Mouse (Mus musculus) kidney, postnatal 0 days (tissue): ENCODE measurements at regions not wholly inside any gene's neighbourhood (a gene's known extent, or its start where the extent isn't known, plus 50 kb on each side); places are given as distances from the start of the nearest gene placed in this dataset.

Experiments used
- ATAC-seq: fragments of 200-750 bp; cut with Nextera tagmentation; replicated peaks from 2 replicates; pipeline ENCODE4 v1.8.0; 2017; ENCODE audit warnings: low read depth, moderate number of reproducible peaks, moderate TSS enrichment, moderate library complexity; ENCODE audit not compliant: low FRiP score
- DNase-seq: peaks from one replicate; pipeline ENCODE4 v3.0.0-alpha.2; 2016; ENCODE audit warnings: low spot score
- H3K27ac ChIP-seq: fragments of 300-500 bp; sonication (generic); 2 replicates; pipeline ENCODE4 v1.5.1; 2014; ENCODE audit warnings: mild to moderate bottlenecking
- H3K27me3 ChIP-seq: fragments of 300-500 bp; sonication (generic); 2 replicates; pipeline ENCODE4 v1.6.1; 2014; ENCODE audit warnings: low read length, mixed read lengths; ENCODE audit not compliant: insufficient read depth
- H3K36me3 ChIP-seq: fragments of 300-500 bp; sonication (generic); 2 replicates; pipeline ENCODE4 v1.6.1; 2014; ENCODE audit warnings: low read length, mixed read lengths; ENCODE audit not compliant: insufficient read depth
- H3K4me1 ChIP-seq: fragments of 300-500 bp; sonication (generic); replicated peaks from 2 replicates; pipeline ENCODE4 v1.6.1; 2014; ENCODE audit warnings: antibody characterized with exemption, low read length, mixed read lengths; ENCODE audit not compliant: insufficient read depth
- H3K4me2 ChIP-seq: fragments of 300-500 bp; sonication (generic); 2 replicates; pipeline ENCODE4 v1.6.1; 2014; ENCODE audit warnings: mild to moderate bottlenecking, low read length, moderate library complexity, mixed read lengths
- H3K4me3 ChIP-seq: fragments of 300-500 bp; sonication (generic); replicated peaks from 2 replicates; pipeline ENCODE4 v1.5.1; 2014; ENCODE audit warnings: low read depth, low read length
- H3K9ac ChIP-seq: fragments of 300-500 bp; sonication (generic); 2 replicates; pipeline ENCODE4 v1.6.1; 2014; ENCODE audit warnings: low read depth, low read length
- H3K9me3 ChIP-seq: fragments of 300-500 bp; sonication (generic); replicated peaks from 2 replicates; pipeline ENCODE4 v1.6.1; 2016; ENCODE audit warnings: low read length, inconsistent platforms, mixed read lengths
- CTCF ChIP-seq: IDR thresholded peaks from 2 replicates; pipeline ENCODE4 v1.5.1; 2016; ENCODE audit warnings: antibody characterized with exemption, low read depth, mild to moderate bottlenecking, moderate library complexity
- WGBS: fragments of 180-500 bp; shearing (Covaris S2); extraction: QIAGEN DNeasy Blood & Tissue Kit; methylation state at CpG from one replicate; pipeline ENCODE4 v1.1.7; 2014; 5-methylcytosine and 5-hydroxymethylcytosine counted together

DNA sequence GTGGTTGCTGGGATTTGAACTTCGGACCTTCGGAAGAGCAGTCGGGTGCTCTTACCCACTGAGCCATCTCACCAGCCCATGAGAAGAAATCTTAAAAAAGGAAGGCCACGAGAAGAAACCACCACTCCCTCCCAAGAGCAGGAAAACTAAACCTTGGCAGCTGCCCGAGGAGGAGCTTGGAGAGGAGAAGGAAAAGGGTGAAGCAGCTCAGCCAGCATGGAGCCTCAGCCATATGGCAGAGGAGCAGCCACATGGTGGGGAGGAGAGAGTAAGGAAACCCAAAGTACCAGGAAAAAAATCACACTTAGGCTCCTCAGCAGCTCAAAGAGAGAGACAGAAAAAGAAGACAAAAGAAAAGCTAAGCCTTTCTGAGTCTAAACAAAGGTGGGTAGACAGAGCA is 210.3 kb downstream of the Gm10260 start:
- Histone ChIP-seq H3K36me3 (no peaks in the 10 kb centered on the region), H3K27me3 (no peaks in the 10 kb centered on the region), H3K4me2 (no peak overlapping the region), H3K27ac (no peak overlapping the region), H3K9ac (no peak overlapping the region), H3K4me3 (no peak overlapping the region), H3K4me1 (peaks cover 12% of the 10 kb centered on the region; the same call in 1 of the 2 replicates), H3K9me3 (no peaks in the 10 kb centered on the region)
- no peak for TF ChIP-seq CTCF
- DNase-seq (no peak), ATAC-seq (no peak)
- WGBS, result 83% methylated on average over 5 of the region's 5 CpGs

DNA sequence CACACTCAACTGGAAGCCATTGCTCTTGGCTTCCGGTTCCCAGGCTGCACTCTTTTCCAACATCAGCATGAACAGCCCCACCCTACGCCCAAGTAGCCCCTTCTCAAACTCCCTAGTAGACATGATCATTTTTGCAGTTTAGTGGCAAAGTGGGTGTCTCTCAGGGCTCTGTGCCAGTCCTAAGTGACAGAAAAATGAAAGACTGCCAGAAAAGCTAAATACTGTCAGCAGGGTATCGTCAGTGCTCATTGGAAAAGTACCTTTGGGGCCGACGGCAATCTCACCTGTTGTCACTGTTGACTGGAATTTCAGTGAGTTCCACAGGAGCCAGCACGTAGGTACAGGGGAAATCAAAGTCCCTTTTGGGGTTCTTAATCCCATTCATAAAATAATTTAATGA is 211.0 kb downstream of the Gm10260 start:
- no peak for TF ChIP-seq CTCF
- H3K4me2 ChIP-seq, result no peak overlapping the region
- ATAC-seq (no peak), DNase-seq (no peak)
- no peak overlapping the region for H3K4me3 ChIP-seq
- no peak overlapping the region for H3K9ac ChIP-seq
- H3K27ac ChIP-seq, result peak overlapping the region; percentile 87
- H3K4me1 ChIP-seq, result peaks cover 12% of the 10 kb centered on the region; the same call in 1 of the 2 replicates
- no peaks in the 10 kb centered on the region for H3K9me3 ChIP-seq
- 92% methylated on average over 6 of the region's 6 CpGs for WGBS
- H3K36me3 ChIP-seq, result no peaks in the 10 kb centered on the region
- no peaks in the 10 kb centered on the region for H3K27me3 ChIP-seq

DNA sequence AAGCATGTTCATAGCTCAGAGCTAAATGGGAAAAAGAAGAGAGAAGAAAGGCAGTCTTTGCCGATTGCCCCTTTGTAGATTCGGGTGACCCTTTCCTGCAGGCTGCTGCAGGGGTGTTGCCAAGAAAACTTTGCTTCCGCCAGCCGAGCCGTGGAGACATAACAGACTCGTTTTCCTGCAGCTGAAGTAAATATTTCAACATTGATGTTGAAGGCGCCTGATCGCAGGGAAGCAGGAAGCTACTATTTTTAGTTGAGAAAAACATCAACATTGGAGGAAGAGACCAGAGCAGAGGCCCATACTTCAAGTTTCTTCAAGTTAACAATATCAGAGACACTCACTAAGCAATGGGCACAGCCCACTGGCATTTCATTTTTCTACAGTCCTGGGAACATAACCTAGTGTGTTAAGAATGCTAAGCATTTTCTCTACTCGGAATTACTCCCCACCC is 211.9 kb downstream of the Gm10260 start:
- Histone ChIP-seq H3K4me2 (no peak overlapping the region), H3K27ac (peak overlapping the region; percentile 87), H3K36me3 (no peaks in the 10 kb centered on the region), H3K27me3 (no peaks in the 10 kb centered on the region), H3K9me3 (no peaks in the 10 kb centered on the region), H3K9ac (no peak overlapping the region), H3K4me1 (peaks cover 12% of the 10 kb centered on the region; the same call in 1 of the 2 replicates), H3K4me3 (no peak overlapping the region)
- TF ChIP-seq CTCF, result no peak
- WGBS, result 16% methylated on average over 9 of the region's 9 CpGs
- DNase-seq (peak; percentile 90), ATAC-seq (no peak)

DNA sequence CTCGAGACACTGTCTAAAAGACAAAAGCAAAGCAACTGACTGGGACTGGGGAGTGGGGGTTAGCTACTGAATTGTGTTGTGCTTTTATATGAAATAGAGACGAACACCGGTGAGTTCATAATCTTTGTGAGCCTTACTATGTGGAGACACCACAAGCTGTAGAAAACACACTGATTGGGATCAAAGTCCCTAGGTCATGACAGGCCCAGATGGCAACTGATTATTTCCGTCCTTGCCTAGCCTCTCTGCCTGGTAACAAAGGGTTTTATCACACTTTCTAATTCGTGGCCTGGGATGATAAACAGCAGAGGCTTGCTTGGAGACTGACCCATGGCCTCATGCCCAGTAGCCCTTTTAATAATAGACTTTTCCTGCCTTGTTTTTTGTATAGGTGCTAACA is 213.5 kb downstream of the Gm10260 start:
- 56% methylated on average over 5 of the region's 5 CpGs for WGBS
- H3K36me3 ChIP-seq, result no peaks in the 10 kb centered on the region
- no peak overlapping the region for H3K9ac ChIP-seq
- TF ChIP-seq CTCF, result no peak
- H3K4me2 ChIP-seq, result no peak overlapping the region
- H3K9me3 ChIP-seq, result no peaks in the 10 kb centered on the region
- DNase-seq (no peak), ATAC-seq (no peak)
- no peak overlapping the region for H3K4me3 ChIP-seq
- H3K4me1 ChIP-seq, result peaks cover 12% of the 10 kb centered on the region; the same call in 1 of the 2 replicates
- no peak overlapping the region for H3K27ac ChIP-seq
- H3K27me3 ChIP-seq, result no peaks in the 10 kb centered on the region

DNA sequence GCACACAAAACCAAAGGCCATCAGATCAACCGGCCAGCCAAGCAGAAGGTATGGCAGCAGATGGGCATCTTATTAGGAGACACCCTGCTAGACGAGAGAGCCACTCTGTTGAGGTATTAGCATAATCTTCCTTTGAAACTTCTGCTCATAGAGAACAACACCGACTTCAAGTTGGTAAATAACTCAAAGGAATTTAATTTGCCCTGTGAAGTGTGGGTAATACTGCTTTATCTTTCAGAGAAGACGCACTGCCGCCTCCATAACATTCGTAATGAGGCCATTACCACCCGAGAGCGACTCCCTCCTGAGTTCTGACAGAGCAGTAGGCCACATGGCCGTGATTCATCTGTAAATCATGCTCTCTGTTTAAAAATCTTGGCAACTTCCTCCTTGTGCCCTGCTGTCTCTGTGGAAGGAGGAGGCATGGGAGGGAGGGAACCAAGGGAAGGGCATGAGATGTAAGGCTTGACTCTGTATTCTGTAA is 214.4 kb downstream of the Gm10260 start:
- WGBS, result 44% methylated on average over 9 of the region's 9 CpGs
- H3K27ac ChIP-seq, result no peak overlapping the region
- H3K9ac ChIP-seq, result no peak overlapping the region
- DNase-seq (no peak), ATAC-seq (no peak)
- H3K9me3 ChIP-seq, result no peaks in the 10 kb centered on the region
- H3K36me3 ChIP-seq, result no peaks in the 10 kb centered on the region
- no peak overlapping the region for H3K4me2 ChIP-seq
- H3K27me3 ChIP-seq, result no peaks in the 10 kb centered on the region
- TF ChIP-seq CTCF, result no peak
- peaks cover 12% of the 10 kb centered on the region; the same call in 1 of the 2 replicates for H3K4me1 ChIP-seq
- no peak overlapping the region for H3K4me3 ChIP-seq

DNA sequence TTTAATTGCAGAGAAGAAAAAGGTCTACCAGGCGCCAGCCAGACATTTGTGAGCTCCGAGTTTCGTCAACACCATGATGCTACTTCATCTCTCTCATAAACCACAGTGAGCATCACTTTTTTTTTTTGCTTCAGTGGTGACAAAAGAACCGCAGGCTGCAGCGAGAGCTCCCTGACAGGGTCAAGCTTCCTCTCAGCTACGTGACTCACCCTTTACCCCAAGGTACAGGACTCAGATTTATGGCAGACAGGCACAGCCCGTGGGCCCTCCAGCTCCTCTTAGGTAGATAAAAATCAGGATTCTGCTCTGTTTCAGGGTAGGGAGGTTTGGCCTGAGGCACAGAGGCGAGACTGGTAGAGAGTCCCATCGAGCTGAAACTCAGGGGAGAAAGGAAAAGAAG is 220.7 kb downstream of the Gm10260 start:
- WGBS, result 33% methylated on average over 9 of the region's 9 CpGs
- Histone ChIP-seq H3K27me3 (no peaks in the 10 kb centered on the region), H3K36me3 (no peaks in the 10 kb centered on the region), H3K4me3 (no peak overlapping the region), H3K9ac (no peak overlapping the region), H3K4me1 (no peaks in the 10 kb centered on the region), H3K27ac (no peak overlapping the region), H3K9me3 (no peaks in the 10 kb centered on the region), H3K4me2 (no peak overlapping the region)
- TF ChIP-seq CTCF, result no peak
- DNase-seq (no peak), ATAC-seq (no peak)

DNA sequence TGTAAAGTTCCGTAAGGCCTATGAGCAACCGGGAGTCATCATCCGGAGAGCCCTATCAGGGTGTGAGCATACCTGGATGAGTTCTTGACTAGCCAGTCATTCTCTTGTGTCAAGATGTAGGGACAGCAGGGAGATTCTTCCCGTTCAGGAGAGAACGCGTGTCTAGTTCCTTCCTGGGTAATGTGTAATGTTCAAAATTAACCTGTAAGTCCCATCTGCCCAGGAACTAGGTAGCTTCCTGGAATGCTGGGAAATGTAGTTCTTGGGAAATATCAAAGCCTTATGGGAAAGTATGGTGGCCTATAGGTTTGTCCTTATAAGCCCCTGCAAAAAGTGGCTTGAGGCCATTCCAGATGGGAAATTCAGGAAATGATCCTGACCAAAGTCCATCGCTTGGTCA is 222.0 kb downstream of the Gm10260 start:
- no peak for ATAC-seq
- H3K9me3 ChIP-seq, result no peaks in the 10 kb centered on the region

More for the DNA sequence above, 222.0 kb downstream of the Gm10260 start:
- Histone ChIP-seq H3K4me1 (no peaks in the 10 kb centered on the region), H3K27me3 (no peaks in the 10 kb centered on the region), H3K4me3 (no peak overlapping the region), H3K27ac (no peak overlapping the region), H3K9ac (no peak overlapping the region), H3K36me3 (no peaks in the 10 kb centered on the region), H3K4me2 (no peak overlapping the region)
- TF ChIP-seq CTCF, result no peak
- WGBS, result 89% methylated on average over 7 of the region's 7 CpGs
- DNase-seq, result no peak
